Mouse (Mus musculus) adrenal gland, postnatal 10 days (tissue): ENCODE measurements around the gene Cdc42bpa. TPM values are rescaled to one million over a fixed set of nuclear protein-coding genes. Genes with fewer than 3 reads are reported as not detected.
A peak's percentile ranks its signal among the peaks of the same experiment; 100 is the strongest.

Experiments used
- DNase-seq: peaks from one replicate; pipeline ENCODE4 v3.0.0; 2021; ENCODE audit warnings: mixed read lengths
- total RNA-seq, 2 experiments: library from RNA; stranded (reverse); gene quantifications; 2 replicates each; pipeline ENCODE4 v1.2.3; 2021

Gene Cdc42bpa
- total RNA-seq, 2 experiments from 2014 or later = 35.6 to 50.3 TPM

DNA sequence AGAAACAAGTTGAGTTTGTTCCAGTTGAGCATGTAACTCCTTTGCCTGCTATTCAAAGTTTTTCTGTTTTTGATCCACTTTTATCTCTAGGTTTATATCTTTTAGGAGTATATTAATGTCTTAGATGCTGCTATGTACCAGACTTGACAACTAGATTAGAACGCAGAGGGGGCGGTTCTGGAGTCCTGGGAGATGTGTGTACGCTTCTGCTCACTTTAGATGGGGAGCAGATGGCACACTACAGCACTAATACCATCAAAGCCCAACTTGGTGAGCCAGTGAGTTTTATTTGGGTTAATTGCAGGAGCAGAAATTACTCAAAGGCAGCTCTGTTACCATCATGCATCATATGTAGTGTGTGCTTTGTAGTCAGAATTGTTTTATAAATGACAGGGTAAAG is 77.2 kb downstream of the Cdc42bpa start:
- DNase-seq = no peak

DNA sequence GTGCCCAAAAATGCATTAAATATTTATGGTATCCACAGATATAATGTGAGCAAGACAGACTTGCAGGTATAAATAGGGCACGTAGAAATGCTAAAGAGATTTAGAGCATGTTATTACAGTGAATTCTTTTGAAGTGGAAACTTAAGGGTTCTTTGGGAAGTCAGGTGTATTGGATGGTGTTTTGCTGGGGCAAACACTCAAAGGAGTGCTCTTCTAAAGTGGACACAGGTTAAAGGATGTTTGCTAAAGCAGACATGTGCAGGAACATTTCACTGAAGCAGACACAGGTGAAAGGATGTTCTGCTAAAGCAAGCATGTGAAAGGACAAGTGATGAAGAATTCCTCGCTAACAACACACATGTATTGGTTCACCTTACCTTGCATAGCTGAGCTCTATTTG is 83.9 kb downstream of the Cdc42bpa start:
- no peak for DNase-seq

- DNase-seq = no peak
Observed at GRCm38 (mm10) chr1:180045172-180045571, 84.9 kb downstream of the Cdc42bpa start.

GRCm38 (mm10) chr1:180089176-180089575 is 128.9 kb downstream of the Cdc42bpa start:
- no peak for DNase-seq

GRCm38 (mm10) chr1:180098426-180098825 is 138.2 kb downstream of the Cdc42bpa start:
- DNase-seq = no peak

- DNase-seq = no peak
Observed at GRCm38 (mm10) chr1:180104567-180104966, 144.3 kb downstream of the Cdc42bpa start.

DNA sequence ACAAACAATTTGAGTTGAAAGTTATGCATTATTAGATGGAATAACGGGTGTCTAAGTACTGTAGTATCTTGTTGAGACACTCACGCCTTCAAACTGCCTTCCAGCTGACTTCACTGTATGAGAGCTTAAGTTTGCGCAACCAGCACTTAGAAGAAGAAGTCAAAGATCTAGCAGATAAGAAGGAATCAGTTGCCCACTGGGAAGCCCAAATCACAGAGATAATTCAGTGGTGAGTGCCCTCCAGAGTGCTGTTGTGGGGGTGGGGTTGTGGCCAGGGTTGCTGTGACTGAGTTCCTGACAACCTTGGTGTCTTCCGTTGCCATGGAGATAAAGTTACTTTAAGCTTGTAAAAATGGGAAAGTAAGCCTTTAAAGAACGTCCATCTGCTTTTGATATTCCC is 148.8 kb downstream of the Cdc42bpa start:
- no peak for DNase-seq

- DNase-seq = peak; percentile 18
Observed at GRCm38 (mm10) chr1:180116525-180116924, 156.3 kb downstream of the Cdc42bpa start.

DNA sequence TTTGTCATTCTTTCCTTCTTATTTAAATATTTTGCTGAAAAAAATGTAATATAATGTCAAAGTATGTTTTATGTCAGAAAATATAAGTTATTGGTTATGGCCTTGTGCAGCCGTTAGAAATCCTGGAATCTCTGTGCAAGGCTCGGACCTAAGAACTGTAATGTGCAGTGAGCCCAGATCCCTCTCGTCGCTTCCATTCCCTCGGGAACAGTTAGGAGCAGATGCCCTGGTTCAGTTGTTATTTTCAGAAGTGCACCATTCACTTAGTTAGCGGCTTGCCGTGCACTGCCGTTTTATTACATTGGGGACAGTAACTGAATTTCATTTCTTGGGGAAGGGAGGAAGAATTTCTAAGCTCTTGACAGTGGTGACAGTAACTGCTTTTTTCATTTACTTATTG is 158.0 kb downstream of the Cdc42bpa start:
- DNase-seq = no peak

DNA sequence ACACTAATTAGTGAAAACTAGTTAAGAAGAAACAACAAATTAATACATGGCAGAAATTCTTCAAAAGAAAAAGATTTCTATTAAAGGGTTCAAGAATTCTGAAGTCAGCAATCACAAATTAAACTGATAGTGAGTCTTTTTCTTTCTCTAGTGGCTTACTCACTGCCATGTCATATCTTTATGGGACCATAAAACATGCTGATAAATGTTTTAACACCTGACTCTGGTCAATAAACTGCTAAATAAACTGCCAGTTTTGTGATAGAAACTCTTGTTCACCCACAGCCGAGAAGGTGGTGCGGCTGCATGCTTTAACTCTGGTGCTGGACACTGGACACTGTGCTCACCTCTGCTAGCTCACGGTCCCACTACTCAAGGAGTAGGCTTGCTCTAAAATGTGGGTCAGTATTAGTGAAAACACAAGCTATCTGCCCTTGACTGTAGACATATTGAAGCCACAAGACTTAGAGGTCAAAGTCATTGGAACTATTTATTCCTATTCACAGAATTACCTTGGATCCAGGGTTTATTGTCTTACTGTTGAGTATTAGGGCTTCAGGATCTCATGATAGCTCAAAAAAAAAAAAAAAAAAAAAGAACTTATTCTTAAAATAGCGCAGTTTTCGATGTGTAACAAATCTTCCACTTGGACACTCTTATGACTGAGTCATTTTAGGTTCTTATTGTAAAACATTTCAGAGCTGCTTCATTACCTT is 168.0 kb downstream of the Cdc42bpa start:
- DNase-seq = no peak

- no peak for DNase-seq
Observed at GRCm38 (mm10) chr1:180131402-180131801, 171.1 kb downstream of the Cdc42bpa start.

- no peak for DNase-seq
Observed at GRCm38 (mm10) chr1:180132187-180132586, 171.9 kb downstream of the Cdc42bpa start.

DNA sequence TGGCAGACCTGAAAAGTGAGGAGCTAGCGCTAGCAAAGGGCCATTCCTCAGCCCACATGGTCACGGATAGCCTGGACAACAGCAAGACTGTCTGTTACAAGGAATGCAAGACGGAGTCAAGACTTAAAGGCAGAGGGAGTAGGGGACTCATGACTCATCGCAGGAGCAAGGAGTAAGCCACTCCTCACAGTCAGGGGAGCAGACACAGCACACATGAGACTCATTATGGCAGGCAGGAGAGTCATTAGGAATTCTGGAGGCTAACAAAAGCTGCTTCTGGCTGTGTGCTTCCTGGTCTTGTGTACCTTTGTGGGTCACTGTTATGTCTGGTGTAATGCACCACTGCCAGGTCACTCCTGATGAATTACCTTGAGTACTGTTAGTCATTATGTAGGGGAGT is 178.9 kb downstream of the Cdc42bpa start:
- no peak for DNase-seq

DNA sequence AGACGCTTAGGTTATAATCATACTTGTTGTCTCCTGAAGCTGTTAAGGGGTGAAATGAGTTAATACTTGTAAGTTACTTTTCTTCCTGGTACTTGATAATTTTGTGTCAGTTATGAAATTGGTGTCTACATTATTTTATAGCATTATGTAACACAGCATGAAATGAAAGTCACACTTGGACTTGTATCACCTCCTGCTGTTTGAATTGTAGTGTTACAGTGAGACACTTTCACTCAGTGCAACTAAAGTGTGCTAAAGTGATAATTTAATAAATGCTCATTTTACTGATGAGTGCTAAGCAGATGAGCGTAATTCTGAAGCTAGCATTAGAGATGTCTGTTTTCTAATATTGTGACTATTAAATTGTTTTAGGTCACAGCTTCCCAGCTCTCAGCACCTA is 180.7 kb downstream of the Cdc42bpa start:
- DNase-seq = no peak

DNA sequence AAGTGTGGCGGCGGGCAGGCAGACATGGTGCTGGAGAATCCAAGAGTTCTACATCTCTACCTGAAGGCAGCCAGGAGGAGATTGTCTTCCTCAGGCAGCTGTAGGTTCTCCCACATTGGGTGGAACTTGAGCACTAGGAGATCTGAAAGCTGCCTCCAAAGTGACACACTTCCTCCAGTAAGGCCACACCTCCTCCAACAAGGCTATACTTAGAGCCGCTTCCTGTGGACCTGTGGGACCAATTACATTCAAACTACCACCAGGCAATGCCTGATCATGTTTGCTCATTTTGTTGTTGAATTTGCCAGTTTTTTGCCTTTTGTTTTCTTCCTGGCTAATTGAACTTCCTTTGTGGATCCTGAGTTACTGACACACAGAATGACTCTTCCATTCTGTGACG is 187.8 kb downstream of the Cdc42bpa start:
- DNase-seq = no peak

DNA sequence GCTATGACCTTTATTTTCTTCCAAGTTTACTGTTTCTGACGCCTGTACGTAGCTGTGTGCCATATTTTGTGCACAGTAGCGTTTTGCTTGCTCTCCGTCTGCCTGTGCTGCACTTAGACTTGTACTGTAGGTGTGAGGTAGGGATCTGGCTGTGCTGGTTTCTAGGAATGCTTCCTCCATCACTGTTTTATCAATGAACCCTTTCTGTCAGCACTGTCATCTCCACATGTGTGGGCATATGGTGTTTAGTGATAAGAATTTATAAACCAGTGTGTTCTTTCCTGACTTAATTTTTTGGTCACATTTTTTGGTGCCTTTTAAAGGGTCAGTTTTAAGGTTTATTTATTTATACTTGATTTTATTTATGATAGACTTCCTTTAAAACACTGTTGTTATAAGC is 188.3 kb downstream of the Cdc42bpa start:
- no peak for DNase-seq

DNA sequence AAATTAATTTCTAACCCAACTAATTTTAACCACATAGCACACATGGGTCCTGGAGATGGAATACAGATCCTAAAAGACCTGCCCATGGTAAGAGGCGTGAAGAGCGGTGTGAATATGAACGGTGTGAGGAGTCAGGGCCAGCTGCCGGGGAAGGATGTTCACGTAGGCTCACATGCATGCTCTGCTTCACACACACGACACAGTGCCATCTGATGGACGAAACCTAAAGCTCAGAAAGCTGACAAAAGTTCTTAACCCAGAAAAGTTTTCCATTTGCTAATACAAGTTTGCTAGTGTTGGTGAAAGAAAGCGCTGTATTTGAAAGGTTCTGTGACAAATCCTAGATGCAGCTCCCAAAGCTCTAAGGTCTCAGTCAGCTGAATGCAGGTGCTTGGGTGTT is 190.9 kb downstream of the Cdc42bpa start:
- DNase-seq = no peak

DNA sequence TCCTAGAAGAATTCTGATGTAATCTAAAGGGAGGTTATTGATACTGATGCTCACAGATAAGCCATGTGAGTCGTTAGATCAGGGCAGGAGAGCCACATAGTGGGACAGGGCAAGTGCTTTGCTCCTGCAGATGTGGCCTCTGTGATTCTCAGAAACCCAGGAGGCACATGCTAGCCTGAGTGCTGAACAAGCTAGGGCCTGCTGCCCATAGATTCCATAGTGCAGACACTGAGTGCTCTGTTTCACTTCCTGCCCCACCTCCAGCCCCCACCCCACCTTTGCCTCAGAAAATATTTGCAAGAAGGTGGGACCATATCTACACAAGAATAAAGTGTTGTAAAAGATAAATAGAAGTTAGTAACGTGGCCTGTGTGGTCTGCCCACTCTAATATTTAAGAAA is 198.4 kb downstream of the Cdc42bpa start:
- no peak for DNase-seq

- no peak for DNase-seq
Observed at GRCm38 (mm10) chr1:180160545-180160944, 200.3 kb downstream of the Cdc42bpa start.

DNA sequence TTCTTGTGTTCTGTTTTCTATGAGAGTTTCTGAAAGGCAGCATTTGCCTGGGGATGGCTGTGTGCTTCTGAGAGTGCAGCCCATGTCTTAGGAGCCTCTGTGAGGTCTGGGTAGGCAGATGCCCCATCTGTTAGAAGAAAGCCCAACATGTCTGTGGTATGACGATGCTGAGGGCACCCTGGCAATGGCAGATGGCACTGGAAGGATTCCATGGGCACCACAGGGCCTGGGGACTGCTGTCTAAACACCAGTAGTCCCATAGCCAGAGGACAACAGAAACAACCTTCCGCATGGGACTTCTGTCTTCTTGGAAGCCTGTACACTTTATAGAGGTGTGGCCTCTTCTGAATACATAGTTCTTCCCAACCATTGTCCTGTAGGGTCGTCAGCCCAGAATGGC is 200.9 kb downstream of the Cdc42bpa start:
- no peak for DNase-seq

DNA sequence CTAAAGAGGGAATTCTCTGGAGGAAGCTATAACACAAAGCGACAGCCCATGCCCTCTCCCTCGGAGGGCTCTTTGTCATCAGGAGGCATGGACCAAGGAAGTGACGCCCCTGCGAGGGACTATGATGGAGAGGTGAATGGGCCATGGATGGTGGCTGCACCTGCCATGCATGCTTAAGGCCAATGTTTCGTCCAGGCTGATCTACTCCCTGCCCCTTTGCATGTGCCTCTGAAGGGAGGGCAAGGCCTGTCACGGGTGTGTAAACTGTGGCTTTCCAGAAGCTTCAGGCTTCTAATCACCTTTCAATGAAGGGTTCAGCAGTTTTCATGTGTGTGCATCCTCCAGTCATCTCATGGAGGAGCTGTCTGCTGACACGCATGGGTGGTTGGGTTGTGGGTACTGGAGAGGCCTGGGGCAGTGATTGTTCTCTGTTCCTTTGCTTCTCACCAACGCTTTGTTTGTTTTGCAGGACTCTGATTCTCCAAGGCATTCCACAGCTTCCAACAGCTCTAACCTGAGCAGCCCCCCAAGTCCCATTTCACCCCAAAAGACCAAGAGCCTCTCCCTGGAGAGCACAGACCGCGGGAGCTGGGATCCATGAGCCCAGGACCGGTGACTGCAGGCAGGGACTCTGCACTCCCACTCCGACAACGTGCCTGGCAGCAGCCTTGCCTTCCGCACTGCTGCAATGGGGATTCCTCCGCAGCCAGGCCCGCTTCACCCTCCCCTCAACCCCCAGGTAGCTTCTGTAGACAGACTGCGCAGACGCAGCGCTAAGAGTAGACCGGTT is 201.5 kb downstream of the Cdc42bpa start:
- no peak for DNase-seq

DNA sequence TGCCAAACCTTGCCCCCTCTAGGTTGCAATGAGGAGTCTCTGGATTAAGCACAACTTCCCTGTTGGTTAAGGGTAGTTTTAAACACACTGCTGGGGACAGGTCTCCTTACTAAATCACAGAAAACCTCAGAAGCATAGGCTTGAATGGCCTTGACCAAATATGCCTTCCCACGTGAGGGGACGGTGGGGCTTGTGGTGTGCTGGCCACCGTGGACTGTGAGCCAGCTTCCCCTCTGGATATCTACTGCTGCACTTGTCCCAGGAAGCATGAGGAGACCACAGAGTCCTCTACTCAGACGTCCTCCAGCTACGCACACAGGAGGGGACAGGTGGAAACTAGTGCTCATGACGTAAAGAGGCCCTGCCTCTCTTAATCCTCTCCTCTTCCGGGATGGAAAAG is 202.7 kb downstream of the Cdc42bpa start:
- peak; percentile 7 for DNase-seq

DNA sequence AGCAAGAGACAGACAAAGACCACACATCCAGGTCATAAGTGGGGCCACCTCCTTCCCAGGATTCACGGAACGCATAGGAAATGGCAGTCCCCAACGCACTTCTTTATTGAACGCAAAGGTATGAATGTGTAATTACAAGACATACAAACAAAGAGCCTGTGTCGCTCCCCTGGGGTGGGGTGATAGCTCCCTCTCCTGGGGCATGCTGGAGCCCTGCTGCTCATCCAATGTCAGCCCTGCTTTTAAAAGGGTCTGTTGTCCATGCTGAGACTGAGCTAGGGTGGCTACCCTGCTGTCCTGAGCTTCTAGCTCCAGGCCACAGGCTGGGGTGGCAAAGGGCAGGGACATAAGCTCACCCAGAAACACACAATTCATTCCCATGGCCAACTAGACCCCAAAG is 206.3 kb downstream of the Cdc42bpa start:
- no peak for DNase-seq

DNA sequence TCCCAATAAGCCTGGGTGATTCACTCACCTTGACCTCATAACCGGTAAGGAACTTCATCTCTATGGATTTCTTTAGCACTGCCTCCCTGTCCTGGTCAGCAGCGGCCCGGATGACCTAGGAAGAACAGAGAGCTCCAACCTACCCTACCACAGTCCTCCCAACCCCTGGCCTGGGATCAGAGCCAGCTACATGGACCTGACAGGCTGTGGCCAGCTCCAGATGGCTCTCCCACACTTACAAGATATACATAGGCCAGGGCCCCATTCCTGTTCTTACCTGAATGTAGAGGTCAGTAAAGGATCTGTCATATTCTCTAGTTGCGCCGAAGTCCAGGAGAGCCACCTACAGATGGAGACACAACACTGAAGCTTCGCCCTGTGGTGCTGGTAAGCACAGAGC is 208.0 kb downstream of the Cdc42bpa start:
- peak; percentile 25 for DNase-seq
